Mouse (Mus musculus) liver, embryonic 14.5 days (tissue): ENCODE measurements around the gene Pigx. TPM values are rescaled to one million over a fixed set of nuclear protein-coding genes. Genes with fewer than 3 reads are reported as not detected.
"Not testable (repeated sequence)": the region's sequence is repeated elsewhere in the genome, so short reads cannot be mapped to it uniquely, and the experiment has no call there.

Experiments used
- ATAC-seq: fragments of 200-750 bp; cut with Nextera tagmentation; 2 replicates; pipeline ENCODE4 v1.8.0; 2017; ENCODE audit warnings: moderate number of reproducible peaks, mild to moderate bottlenecking, moderate library complexity; ENCODE audit not compliant: insufficient read depth
- DNase-seq, 3 experiments: peaks; one replicate each; pipeline ENCODE4 v3.0.0-alpha.2; 2012 to 2013; ENCODE audit warnings: low read depth in 3 of 3, low spot score in 3 of 3
- H3K27ac ChIP-seq: fragments of 300-500 bp; sonication (generic); 2 replicates; pipeline ENCODE4 v1.5.1; 2014; ENCODE audit warnings: moderate library complexity, mild to moderate bottlenecking, control low read depth, inconsistent platforms
- H3K27me3 ChIP-seq: fragments of 300-500 bp; sonication (generic); 2 replicates; pipeline ENCODE4 v1.6.1; 2014; ENCODE audit warnings: mild to moderate bottlenecking, low read length, moderate library complexity; ENCODE audit not compliant: control insufficient read depth, insufficient read depth
- H3K36me3 ChIP-seq: fragments of 300-500 bp; sonication (generic); replicated peaks from 2 replicates; pipeline ENCODE4 v1.6.1; 2014; ENCODE audit warnings: low read depth; ENCODE audit not compliant: control insufficient read depth, insufficient read depth
- H3K4me1 ChIP-seq, 2 experiments: fragments of 200-500 bp in 1 of 2; fragments of 300-500 bp in 1 of 2; sonication (generic) in 1 of 2; replicated peaks; 2 replicates each; pipeline ENCODE4 v1.6.1; 2012 to 2014; ENCODE audit warnings: antibody characterized with exemption in 1 of 2, inconsistent platforms in 1 of 2, low read length in 1 of 2; ENCODE audit not compliant: control insufficient read depth in 2 of 2, insufficient read depth in 2 of 2
- H3K4me2 ChIP-seq: fragments of 300-500 bp; sonication (generic); 2 replicates; pipeline ENCODE4 v1.6.1; 2014; ENCODE audit warnings: low read depth, mild to moderate bottlenecking, control low read depth, moderate library complexity
- H3K4me3 ChIP-seq, 2 experiments: fragments of 200-500 bp in 1 of 2; fragments of 300-500 bp in 1 of 2; sonication (generic) in 1 of 2; 2 replicates each; pipeline ENCODE4 v1.5.1; 2012 to 2014; ENCODE audit warnings: low read depth in 2 of 2, low read length in 2 of 2, mild to moderate bottlenecking in 2 of 2, control low read depth in 1 of 2, inconsistent platforms in 1 of 2, moderate library complexity in 1 of 2; ENCODE audit not compliant: insufficient read depth in 1 of 2
- H3K9ac ChIP-seq: fragments of 300-500 bp; sonication (generic); replicated peaks from 2 replicates; pipeline ENCODE4 v1.6.1; 2014; ENCODE audit warnings: mild to moderate bottlenecking, control low read depth, moderate library complexity
- H3K9me3 ChIP-seq: fragments of 300-500 bp; sonication (generic); 2 replicates; pipeline ENCODE4 v1.6.1; 2016; ENCODE audit warnings: low read length, mixed read lengths; ENCODE audit not compliant: control insufficient read depth
- CTCF ChIP-seq: IDR thresholded peaks from 2 replicates; pipeline ENCODE4 v1.5.1; 2016; ENCODE audit warnings: antibody characterized with exemption, low read depth, control low read depth
- EP300 ChIP-seq: IDR thresholded peaks from 2 replicates; pipeline ENCODE4 v1.6.1; 2016; ENCODE audit warnings: antibody characterized with exemption, low read depth
- WGBS: fragments of 180-500 bp; shearing (Covaris S2); extraction: QIAGEN DNeasy Blood & Tissue Kit; methylation state at CpG from one replicate; pipeline ENCODE4 v1.1.7; 2014; ENCODE audit not compliant: insufficient replicate concordance; 5-methylcytosine and 5-hydroxymethylcytosine counted together
- polyA plus RNA-seq, 2 experiments: library from polyadenylated mRNA; depleted of rRNA in 1 of 2; stranded (reverse) in 1 of 2; unstranded in 1 of 2; fragments of >200 nt; fragmentation: Nextera tagmentation in 1 of 2; extraction: Ambion mirVana in 1 of 2; gene quantifications; 2 replicates each; pipeline versions ENCODE4 v1.2.1 to v1.2.3; 2012 to 2014

The Pigx gene
- polyA plus RNA-seq, 2 experiments = 13.2 to 25.5 TPM

GRCm38 (mm10) chr16:32078991-32079511, 20.5 kb downstream of the Pigx start, which contains the start of gene Pak2:
Gene Pak2, minus strand, starts transcription at chr16:32079342.
- Histone ChIP-seq H3K27me3 (no peaks in the 10 kb centered on the region), H3K4me3 (peak within 1 kb of the TSS; percentile 93 to 97), H3K4me2 (peak within 1 kb of the TSS; percentile 65), H3K27ac (peak within 1 kb of the TSS; percentile 94), H3K9me3 (no peaks in the 10 kb centered on the region), H3K4me1 (peaks cover 9 to 11% of the 10 kb centered on the region in 2 experiments), H3K9ac (peak within 1 kb of the TSS; percentile 95), H3K36me3 (no peaks in the 10 kb centered on the region)
- DNase-seq = peak; percentile 78 to 81 (median 79)
- WGBS = under 1% methylated on average over 59 of the region's 60 CpGs
- TF ChIP-seq CTCF (no peak), EP300 (no peak)
- peak; percentile 96 for ATAC-seq

- WGBS = under 1% methylated on average over 30 of the region's 30 CpGs
- ATAC-seq = no peak
- no peaks in the 10 kb centered on the region for H3K27me3 ChIP-seq
Measured at GRCm38 (mm10) chr16:32078408-32078990, 21.0 kb downstream of the Pigx start.

GRCm38 (mm10) chr16:32077648-32078407, 21.7 kb downstream of the Pigx start:
- H3K9me3 ChIP-seq = no peaks in the 10 kb centered on the region
- 4% methylated on average over 13 of the region's 13 CpGs for WGBS
- H3K27me3 ChIP-seq = no peaks in the 10 kb centered on the region
- H3K4me1 ChIP-seq = peaks cover 9 to 11% of the 10 kb centered on the region in 2 experiments
- H3K4me3 ChIP-seq = peak overlapping the region; percentile 93 to 97
- no peaks in the 10 kb centered on the region for H3K36me3 ChIP-seq
- no peak for ATAC-seq
- DNase-seq = no peak
- TF ChIP-seq EP300 (no peak), CTCF (no peak)
- H3K27ac ChIP-seq = peak overlapping the region; percentile 94; the same call in 1 of the 2 replicates
- H3K4me2 ChIP-seq = peak overlapping the region; percentile 65
- peak overlapping the region; percentile 95 for H3K9ac ChIP-seq

More at GRCm38 (mm10) chr16:32078408-32078990, 21.0 kb downstream of the Pigx start:
- Histone ChIP-seq H3K4me3 (peak overlapping the region; percentile 93 to 97), H3K4me1 (peaks cover 9 to 11% of the 10 kb centered on the region in 2 experiments), H3K27ac (peak overlapping the region; percentile 94), H3K4me2 (peak overlapping the region; percentile 65), H3K36me3 (no peaks in the 10 kb centered on the region), H3K9ac (peak overlapping the region; percentile 95), H3K9me3 (no peaks in the 10 kb centered on the region)
- peak in 2 of 3 experiments; percentile 17 to 45 for DNase-seq
- TF ChIP-seq CTCF = no peak
- no peak for TF ChIP-seq EP300

- Histone ChIP-seq H3K4me3 (no peak overlapping the region), H3K4me2 (peak overlapping the region; percentile 11; the same call in 1 of the 2 replicates), H3K27ac (no peak overlapping the region), H3K4me1 (peaks cover 11% of the 10 kb centered on the region in 2 experiments), H3K27me3 (no peaks in the 10 kb centered on the region), H3K36me3 (no peaks in the 10 kb centered on the region), H3K9me3 (no peaks in the 10 kb centered on the region), H3K9ac (no peak overlapping the region)
- no peak for ATAC-seq
- WGBS = 71% methylated on average over 3 of the region's 3 CpGs
- TF ChIP-seq EP300 (no peak), CTCF (no peak)
- DNase-seq = no peak
Measured at GRCm38 (mm10) chr16:32076406-32076805, 23.1 kb downstream of the Pigx start.

GRCm38 (mm10) chr16:32075762-32076161, 23.8 kb downstream of the Pigx start:
- Histone ChIP-seq H3K9ac (no peak overlapping the region), H3K4me2 (no peak overlapping the region), H3K36me3 (no peaks in the 10 kb centered on the region), H3K27ac (no peak overlapping the region), H3K4me1 (peaks cover 11% of the 10 kb centered on the region in 2 experiments), H3K4me3 (no peak overlapping the region), H3K9me3 (no peaks in the 10 kb centered on the region), H3K27me3 (no peaks in the 10 kb centered on the region)
- DNase-seq (no peak), ATAC-seq (no peak)
- 25% methylated on average over 1 of the region's 1 CpGs for WGBS
- TF ChIP-seq EP300 = no peak
- no peak for TF ChIP-seq CTCF

GRCm38 (mm10) chr16:32070070-32070469, 29.5 kb downstream of the Pigx start:
- H3K27ac ChIP-seq, H3K27me3 ChIP-seq, H3K9me3 ChIP-seq, ATAC-seq, H3K4me3 ChIP-seq, H3K9ac ChIP-seq, H3K36me3 ChIP-seq, H3K4me2 ChIP-seq, DNase-seq: not testable (repeated sequence)
- 34% methylated on average over 4 of the region's 4 CpGs for WGBS
- H3K4me1 ChIP-seq = peaks cover 0 to 12% of the 10 kb centered on the region in 2 experiments; a peak in 2 of 4 replicates
